Mouse (Mus musculus): ENCODE measurements around the gene Gfod2.

Gfod2 gene

GRCm38 (mm10) chr8:105702731-105703415 is 55.6 kb downstream of the Gfod2 start:
- no peak for DNase-seq (ENCODE audit: low spot score)

- no peak for DNase-seq (ENCODE audit: low spot score)
These were observed 56.5 kb downstream of the Gfod2 start for GRCm38 (mm10) chr8:105702001-105702401.

GRCm38 (mm10) chr8:105700966-105701824 is 57.3 kb downstream of the Gfod2 start, which contains the start of the genes Acd and Pard6a:
Gene Acd, minus strand, starts transcription at chr8:105701102.
Gene Pard6a, plus strand, starts transcription at chr8:105701148.
- DNase-seq (ENCODE audit: low spot score): peak; percentile 97

- peak; percentile 60 for DNase-seq (ENCODE audit: low spot score)
These were observed 57.9 kb downstream of the Gfod2 start for GRCm38 (mm10) chr8:105700566-105700965.

- DNase-seq (ENCODE audit: low spot score): no peak
These were observed 58.8 kb downstream of the Gfod2 start for GRCm38 (mm10) chr8:105699488-105700215.

- DNase-seq (ENCODE audit: low spot score): no peak
These were observed 59.7 kb downstream of the Gfod2 start for GRCm38 (mm10) chr8:105698734-105699133.

GRCm38 (mm10) chr8:105697196-105697780 is 61.2 kb downstream of the Gfod2 start:
- DNase-seq (ENCODE audit: low spot score): no peak

GRCm38 (mm10) chr8:105695080-105695780 is 63.2 kb downstream of the Gfod2 start:
- no peak for DNase-seq (ENCODE audit: low spot score)

GRCm38 (mm10) chr8:105694051-105694799 is 64.2 kb downstream of the Gfod2 start:
- peak; percentile 44 for DNase-seq (ENCODE audit: low spot score)

- peak; percentile 72 for DNase-seq (ENCODE audit: low spot score)
These were observed 64.8 kb downstream of the Gfod2 start for GRCm38 (mm10) chr8:105693648-105694047.

GRCm38 (mm10) chr8:105692449-105693182 is 65.8 kb downstream of the Gfod2 start:
- no peak for DNase-seq (ENCODE audit: low spot score)

GRCm38 (mm10) chr8:105690978-105691377 is 67.5 kb downstream of the Gfod2 start:
- no peak for DNase-seq (ENCODE audit: low spot score)

- no peak for DNase-seq (ENCODE audit: low spot score)
These were observed 68.5 kb downstream of the Gfod2 start for GRCm38 (mm10) chr8:105689983-105690360.

- DNase-seq (ENCODE audit: low spot score): no peak
These were observed 69.0 kb downstream of the Gfod2 start for GRCm38 (mm10) chr8:105689256-105689982.

- DNase-seq (ENCODE audit: low spot score): no peak
These were observed 70.2 kb downstream of the Gfod2 start for GRCm38 (mm10) chr8:105688242-105688752.

- DNase-seq (ENCODE audit: low spot score): no peak
These were observed 71.0 kb downstream of the Gfod2 start for GRCm38 (mm10) chr8:105687512-105687911.

GRCm38 (mm10) chr8:105686551-105686950 is 71.9 kb downstream of the Gfod2 start:
- no peak for DNase-seq (ENCODE audit: low spot score)

GRCm38 (mm10) chr8:105685796-105686308 is 72.6 kb downstream of the Gfod2 start, which contains the start of gene Carmil2:
Gene Carmil2, plus strand, starts transcription at chr8:105686274.
- peak; percentile 36 for DNase-seq (ENCODE audit: low spot score)

GRCm38 (mm10) chr8:105685325-105685724 is 73.1 kb downstream of the Gfod2 start:
- no peak for DNase-seq (ENCODE audit: low spot score)

Measured in MN1 (cell line).